Mouse (Mus musculus) ovary, postnatal 36 days (tissue): ENCODE data around the gene Sord.
"Not testable (repeated sequence)": the region's sequence is repeated elsewhere in the genome, so short reads cannot be mapped to it uniquely, and the experiment has no call there.

Experiments used
- DNase-seq: peaks from one replicate; pipeline ENCODE4 v3.0.0; 2022; ENCODE audit warnings: low spot score, mixed read lengths

Gene Sord

DNA sequence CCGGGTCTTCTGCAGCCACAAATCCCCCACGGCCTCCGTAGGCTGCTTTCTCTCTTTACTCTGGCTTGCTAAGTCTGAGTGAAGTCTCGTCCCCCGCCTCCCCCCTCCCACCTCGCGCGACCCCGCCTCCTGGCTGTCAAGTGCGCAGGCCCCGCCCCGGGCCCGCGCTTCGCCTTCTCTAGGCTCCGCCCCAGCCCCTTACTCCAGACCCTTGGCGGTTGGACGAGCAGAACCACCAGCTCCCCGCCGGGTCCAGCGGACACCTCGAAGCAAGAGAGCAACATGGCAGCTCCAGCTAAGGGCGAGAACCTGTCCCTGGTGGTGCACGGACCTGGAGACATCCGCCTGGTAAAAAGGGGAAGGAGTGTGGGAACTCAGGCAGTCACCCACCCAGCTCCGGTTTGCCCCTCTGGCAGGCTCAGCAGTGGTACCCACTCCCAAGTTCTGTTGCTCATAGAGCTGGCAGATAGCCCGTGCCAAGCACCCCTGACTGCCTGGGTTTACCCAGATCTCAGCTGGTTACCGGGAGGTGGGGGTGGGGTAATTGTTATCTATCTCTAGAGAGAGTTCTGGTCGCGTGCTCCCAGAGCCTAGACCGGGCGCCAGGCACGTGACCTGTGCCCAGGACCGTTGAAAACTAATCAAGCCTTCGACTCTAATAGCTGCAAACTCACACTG is at the start of gene Sord:
Gene Sord (plus strand): TSS at position 139 of the 678 bp plus-strand sequence.
- peak; percentile 76 for DNase-seq

DNA sequence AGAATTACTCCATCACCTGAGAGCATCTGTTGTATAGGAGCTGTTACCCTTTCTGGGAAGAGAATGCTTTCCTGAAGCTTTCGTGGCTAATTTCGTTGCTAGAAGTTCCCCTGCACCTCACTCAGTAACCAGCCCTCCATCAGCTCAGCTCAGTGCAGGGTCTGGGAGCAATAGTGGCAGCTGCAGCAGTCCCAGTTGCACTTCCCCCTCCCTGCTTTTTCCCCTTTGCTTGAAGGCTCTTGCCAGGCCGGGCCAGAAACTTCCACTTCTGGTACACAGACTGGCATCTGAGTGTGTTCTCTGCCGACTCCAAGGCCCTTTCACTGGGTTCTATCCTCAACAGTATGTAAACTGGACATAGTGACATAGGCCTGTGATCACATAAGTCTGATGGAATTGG is 49.5 kb upstream of the Sord start:
- no peak for DNase-seq

DNA sequence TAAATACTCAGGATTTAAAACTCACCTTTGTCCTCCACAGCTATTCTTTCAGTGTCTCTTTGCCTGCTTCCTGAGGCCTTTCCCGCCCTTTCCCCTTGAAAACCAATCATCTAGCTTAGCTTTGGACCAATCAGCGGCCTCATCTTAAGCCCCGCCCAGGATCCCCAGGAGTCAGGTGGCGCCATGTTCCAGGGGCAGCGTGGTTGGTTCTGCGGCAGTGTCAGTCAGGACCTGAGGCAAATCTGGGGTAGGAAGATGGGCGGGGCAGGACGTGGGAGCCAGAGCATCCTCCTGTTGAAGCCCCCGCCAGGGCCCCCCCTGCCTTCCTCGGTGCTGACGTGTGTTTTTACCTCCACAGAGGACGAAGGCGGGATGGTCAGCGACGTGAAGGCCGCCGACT is 48.4 kb upstream of the Sord start, which contains the start of the genes Patl2 and Terb2:
Gene Patl2 (minus strand): TSS at position 84 of the 400 bp plus-strand sequence.
Gene Terb2 (plus strand): TSS at position 167 of the 400 bp plus-strand sequence.
- DNase-seq: no peak

DNA sequence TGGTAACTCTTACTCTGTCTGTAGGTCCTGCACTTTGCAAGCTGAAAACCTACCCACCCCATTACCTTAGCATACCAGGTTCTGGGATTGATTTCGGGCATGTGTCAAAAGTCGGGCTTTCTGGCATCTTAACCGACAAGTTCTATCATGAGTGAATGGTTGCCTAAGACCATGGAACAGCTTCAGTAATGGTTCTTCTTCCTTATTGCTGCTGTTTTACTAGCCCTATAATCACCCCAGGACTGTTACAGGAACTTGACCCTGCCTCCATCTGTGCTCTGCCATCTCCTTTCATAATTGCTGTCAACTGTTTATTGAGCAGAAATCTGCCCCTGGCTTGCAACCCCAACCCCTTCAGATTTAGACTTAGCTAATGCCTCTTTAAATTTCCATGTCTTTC is 47.8 kb upstream of the Sord start:
- DNase-seq: no peak

DNA sequence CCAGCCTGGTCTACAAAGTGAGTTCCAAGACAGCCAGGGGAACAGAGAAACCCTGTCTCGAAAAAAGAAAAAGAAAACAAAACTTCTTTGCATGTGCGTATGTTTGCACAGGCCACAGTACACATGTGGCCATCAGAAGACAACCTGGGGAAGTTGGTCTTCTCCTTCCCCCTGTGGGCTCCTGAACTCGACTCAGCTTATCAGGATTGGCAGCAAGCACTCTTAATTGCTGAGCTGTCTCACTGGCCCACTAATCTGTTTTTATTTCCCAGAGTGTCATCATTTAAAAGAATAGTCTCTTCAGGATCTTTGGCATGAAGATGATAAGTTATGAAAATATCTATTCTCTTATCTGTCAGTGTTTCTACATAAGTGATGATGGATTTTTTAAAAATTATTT is 42.7 kb upstream of the Sord start:
- no peak for DNase-seq

DNA sequence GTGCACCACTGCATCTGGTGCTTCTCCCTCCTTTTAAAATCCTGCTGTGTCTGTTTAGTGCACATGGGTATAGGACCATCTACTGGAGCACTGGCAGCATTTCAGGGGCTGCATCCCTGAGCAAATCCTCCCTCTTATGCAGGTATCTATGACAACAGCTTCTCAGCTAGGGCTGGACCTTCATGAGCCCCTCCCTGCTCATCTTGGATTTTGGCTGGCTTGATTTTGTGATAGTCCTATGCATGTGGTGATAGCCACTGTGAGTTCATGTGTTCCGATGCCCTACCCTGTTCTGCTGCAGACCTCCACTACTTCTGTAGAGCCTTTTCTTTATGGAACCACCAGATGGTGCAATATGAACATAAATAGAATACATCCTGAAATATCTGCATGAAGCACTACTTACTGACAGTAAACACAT is 40.0 kb upstream of the Sord start:
- no peak for DNase-seq

DNA sequence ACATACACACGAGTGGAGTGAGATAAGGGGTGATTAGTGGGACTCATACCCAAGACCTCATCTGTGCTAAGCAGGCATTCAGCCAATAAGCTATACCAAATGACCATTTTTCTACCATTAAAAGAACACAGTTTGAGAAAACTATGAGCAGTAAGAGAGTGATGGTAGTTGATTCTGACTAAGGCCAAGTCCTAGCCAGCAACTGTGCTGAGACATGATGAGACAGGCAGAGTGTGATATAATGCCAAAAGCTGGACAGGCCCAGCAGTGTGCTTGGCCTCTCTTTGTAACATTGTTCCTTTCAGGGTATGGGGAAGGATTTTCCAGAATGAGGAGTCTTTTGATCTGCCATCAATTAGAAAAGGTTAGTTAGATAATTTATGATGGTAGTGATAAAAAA is 33.0 kb upstream of the Sord start:
- no peak for DNase-seq

DNA sequence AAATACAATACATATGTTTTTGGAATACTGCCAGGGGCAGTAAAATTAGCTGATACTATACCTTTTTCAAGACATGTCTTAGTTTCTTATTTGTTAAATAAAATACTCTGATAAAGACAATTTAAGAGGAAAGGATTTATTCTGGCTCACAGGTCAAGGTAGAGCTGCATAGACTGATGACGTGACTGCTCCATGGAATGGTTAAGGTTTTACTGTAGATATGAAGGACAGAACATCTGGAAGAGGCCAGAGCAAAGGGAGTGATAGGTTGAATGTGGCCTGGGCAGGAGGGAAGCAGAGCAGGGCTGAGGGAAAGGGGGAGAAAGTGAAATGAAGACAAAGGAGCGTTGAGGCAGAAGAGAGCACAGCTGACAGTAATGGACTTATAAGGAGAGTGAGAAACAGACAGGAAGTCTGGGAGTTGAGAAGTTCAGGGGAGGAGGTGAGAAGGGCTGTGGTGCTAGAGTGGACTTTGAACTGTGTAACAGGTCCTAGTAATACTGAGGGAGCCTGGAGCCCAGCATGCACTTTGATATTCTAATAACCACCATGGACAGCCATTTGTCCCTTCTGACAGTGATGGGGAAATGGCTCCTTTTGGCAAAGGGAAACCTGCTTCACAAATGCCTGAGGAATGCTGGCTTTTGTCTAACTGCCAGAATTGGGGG is 28.0 kb upstream of the Sord start:
- DNase-seq: no peak

DNA sequence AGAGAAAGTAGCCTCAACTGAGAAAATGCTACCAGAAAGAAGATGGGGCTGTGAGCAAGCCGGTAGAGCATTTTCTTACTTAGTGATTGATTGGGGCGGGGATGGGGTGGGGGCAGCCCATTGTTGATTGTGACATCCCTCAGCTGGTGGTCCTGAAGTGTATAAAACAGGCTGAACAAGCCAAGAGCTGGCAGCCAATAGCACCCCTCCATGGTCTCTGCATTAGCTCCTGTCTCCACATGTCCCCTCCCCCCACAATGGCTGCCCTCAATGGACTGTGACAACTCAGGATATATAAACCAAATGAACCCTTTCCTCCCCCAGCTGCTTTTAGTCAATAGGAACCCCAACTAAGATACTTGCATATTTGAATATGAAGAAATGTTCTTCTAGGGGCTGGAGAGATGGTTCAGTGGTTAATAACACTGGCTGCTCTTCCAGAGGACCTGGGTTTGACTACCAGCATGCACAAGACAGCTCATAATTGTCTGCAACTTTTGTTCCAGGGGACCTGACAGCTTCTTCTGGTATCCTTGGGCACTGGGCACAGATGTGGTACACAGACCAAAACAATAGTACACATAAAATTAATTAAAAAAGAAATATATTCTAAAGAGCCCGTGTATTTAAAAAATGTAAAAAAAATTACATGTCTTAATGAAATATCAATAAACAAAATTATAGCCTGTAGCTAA is 23.9 kb upstream of the Sord start:
- DNase-seq: no peak

DNA sequence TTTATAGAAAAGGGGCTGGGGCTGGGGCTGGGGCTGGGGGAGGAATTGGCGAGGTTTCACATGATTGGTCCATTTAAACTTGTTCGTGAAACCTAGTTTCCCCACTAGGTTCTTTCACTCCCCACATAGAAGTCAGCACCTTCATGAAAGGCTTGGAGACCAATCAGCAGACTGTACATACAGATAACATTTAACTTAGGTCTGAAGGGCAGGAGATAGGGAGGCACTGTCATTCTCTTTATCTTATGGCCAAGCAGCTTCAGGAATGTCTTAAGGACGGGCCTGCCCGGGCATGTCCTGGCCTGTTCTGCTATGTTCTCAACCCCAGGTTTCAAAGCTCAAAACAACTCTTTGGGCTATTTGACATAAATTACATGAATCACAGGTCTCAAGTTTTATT is 17.5 kb upstream of the Sord start:
- DNase-seq: not testable (repeated sequence)

DNA sequence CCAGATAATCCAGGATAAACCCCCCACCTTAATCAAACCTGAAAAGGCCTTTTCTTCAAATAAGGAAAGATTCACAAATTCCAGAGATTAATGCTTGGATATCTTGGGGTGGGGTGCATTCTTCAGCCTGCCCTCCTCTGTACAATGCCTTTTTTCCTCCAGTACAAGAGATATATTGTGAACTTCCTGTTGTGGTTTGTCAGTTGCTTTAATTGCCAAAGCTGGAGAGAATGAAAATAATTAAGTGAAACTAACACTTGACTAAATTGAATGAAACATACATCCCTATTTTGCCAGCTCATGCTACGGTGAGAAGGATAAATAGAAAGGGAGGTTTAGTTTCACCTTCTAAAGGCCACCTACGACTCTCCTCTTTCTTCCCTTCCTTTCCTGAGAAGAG is 16.3 kb upstream of the Sord start:
- no peak for DNase-seq

DNA sequence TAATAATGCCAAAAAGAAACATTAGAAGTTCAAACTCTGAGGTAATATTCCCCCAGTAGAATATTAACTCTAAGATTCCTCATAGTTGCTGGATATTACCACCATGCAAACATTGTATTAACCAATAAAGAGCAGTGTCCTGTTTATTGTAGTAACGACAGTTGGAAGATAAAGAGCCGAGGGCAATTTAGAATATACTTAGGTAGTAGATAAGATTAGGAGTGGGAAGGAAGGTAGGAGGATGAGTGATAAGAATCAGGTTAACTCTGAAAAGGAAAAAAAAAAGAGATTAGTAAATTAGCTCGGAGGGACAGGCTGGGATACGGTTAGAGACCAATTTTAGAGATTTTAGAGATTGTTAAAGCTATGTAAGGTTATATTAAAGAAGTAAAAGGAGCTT is 13.2 kb upstream of the Sord start:
- DNase-seq: no peak

DNA sequence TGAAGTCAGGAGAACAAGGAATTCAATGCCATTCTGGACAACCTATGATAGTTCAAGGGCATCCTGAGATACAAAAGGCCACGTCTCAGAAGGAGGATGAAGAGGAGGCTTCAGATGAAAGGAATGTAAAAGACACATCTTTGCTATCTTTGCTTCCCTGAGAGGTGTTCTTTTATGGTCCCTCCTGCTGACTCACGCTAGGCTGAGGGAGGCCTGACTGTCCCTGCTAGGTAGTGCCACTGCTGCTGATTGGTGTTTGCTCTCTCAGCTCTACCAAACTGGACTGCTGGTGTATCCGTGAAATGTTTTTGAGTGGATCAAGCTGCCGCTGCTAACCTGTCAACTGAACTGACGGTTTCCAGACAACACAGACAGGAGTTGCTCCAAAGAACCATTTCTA is 12.8 kb upstream of the Sord start:
- no peak for DNase-seq

DNA sequence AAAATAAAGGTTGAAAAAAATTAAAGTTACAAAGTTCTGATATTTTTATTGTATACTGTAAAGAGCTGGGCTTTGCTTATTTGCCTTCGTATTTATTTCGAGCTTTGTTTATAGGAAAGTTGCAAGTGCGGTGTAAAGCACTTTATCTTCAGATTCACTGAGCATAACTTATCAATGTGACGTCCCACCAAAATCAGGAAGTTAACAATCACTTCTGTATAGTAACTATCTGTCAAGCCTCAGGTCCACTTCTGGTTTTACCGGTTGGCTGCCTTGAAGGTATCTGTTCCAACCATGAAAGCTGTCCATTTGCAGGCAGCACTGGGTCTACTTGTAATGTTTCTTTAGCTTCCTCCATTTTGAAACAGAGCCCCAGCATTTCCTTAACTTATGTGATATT is 12.3 kb upstream of the Sord start:
- DNase-seq: no peak

DNA sequence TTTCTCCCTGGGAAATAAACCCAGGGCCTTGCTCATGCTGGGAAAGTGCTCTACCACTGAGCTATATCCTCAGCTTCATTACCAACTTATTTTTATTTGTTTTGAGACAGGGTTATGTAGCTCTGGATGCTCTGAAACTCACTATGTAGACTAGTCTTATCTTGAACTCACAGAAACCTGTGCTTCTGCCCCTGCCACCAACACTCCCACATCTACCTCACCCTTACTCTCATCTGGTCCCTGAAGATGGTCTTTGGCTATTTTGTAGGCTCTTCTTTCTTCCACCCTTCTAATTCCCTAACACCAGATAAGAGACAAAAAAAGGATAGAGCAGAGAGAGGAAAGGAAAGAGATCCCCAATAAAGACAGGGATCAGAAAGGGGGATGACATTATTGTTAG is 10.9 kb upstream of the Sord start:
- DNase-seq: no peak

DNA sequence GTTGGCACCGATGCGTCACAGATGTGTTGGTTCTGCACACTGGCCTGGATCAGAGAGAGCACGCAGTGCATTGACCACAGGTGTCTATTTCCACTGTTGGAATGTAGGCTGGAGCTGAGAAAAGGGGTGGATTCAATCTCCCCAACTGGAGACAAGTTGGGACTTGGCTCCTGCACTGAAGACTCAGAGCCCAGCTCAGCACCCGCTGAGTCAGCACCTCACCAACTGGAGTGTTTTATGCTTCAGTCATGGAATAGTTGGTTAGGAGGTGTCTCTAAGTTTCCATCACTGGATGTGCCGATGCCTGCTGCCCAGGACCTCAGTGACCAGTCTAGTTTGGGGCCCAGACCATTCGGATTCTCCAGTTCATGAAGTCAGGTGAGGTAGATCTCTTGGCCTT is 4.2 kb upstream of the Sord start:
- DNase-seq: no peak

DNA sequence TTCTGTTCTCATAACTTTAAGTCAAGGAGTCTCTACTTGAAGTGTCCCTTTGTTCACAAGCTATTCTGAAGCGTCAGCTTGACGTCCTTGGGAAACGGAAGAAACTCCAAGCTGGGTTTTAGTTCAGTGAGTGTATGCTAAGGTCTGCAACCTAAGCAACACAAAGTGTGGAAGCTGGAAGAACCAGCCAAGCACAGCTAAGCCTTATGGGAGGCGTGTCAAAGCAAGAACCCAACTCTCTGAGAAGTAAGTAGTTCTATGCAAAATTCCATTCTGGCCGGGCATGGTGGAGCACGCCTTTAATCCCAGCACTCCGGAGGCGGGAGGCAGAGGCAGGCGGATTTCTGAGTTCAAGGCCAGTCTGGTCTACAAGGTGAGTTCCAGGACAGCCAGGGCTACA is 2.9 kb upstream of the Sord start:
- no peak for DNase-seq

DNA sequence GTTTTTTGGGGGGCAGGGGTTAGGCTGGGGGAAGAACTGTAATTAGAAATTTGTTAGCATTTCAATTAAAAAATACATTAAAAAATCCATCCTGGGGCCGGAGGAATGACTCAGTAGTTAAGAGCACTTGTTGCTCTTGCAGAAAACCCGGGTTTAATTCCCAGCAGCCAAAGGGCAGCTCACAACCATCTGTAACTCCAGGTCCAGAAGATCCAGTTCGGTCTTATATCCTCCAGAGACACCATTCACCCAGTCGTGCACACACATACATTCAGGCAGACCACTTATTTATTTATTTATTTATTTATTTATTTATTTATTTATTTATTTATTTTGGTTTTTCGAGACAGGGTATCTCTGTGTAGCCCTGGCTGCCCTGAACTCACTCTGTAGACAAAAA is 1.2 kb upstream of the Sord start:
- no peak for DNase-seq

DNA sequence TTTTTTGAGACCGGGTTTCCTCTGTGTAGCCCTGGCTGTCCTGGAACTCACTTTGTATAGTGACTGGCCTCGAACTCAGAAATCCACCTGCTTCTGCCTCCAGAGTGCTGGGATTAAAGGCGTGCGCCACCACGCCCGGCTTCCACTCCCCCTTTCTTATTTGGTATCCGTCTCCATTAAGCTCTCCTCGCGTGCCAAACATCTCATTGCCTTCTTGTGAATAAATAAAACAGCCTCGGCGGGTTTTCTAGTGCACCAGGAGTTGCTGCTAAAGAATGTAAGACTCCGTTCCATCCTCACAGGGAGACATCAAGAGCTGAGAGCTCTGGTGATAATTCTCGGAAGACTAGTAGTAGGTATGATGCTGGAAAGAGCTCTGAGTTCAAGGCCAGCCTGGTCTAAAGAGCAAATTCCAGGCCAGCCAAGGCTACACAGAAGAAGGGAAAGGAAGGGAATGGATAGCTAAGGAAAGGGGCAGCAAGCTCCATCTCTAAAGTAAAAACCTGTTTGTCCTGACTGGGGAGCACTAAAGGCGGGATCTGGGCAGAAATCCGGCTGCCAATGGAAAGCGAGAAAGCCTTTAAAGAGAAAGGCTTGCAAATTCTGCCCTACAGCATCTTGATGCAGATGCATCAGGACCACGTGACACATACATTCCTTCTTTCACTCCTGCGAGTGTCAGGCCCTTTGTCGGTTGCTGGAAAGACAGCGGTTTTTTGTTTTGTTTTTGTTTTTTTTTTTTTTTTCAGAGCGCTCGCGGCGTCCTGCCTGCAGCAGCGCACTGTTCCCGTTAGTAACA is 591 bp upstream of the Sord start:
- peak; percentile 7 for DNase-seq

DNA sequence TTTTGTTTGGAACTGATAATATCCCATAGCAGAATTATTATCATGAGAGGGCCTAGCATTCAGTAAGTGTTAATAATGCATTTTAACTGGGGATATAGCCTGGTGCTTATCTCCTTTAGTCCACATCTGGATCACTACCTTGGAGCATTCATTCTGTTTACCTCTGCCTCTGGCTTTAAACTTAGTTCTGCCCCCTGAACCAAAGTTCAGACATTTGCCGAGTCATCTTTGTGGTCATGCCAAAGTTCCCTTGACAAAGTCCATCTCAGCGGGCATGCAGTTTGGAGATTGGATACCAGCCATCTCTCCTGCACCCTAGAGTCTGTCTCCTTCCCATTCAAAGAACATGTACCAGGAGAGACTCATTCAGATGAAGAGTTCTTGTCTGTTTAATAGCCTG is 876 bp downstream of the Sord start:
- no peak for DNase-seq

DNA sequence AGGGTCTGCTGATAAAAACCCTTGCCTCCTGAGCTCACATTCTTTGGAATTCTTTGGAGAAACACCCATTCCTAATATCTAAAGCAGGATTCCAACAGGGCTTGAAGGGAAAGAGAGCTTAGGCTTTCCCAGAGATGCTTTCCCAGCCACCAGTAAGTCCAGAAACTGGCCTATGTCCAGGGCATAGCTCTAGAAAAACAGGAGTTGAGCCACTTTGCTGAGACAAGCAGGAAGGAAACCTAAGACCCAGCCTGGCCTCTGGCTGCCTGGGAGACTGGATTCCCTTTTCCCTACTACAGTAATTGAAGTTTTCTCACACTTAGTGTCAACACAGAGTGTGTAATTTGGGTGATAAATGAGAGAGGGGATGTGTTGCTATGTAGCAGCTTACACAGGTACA is 1.8 kb downstream of the Sord start:
- DNase-seq: no peak

DNA sequence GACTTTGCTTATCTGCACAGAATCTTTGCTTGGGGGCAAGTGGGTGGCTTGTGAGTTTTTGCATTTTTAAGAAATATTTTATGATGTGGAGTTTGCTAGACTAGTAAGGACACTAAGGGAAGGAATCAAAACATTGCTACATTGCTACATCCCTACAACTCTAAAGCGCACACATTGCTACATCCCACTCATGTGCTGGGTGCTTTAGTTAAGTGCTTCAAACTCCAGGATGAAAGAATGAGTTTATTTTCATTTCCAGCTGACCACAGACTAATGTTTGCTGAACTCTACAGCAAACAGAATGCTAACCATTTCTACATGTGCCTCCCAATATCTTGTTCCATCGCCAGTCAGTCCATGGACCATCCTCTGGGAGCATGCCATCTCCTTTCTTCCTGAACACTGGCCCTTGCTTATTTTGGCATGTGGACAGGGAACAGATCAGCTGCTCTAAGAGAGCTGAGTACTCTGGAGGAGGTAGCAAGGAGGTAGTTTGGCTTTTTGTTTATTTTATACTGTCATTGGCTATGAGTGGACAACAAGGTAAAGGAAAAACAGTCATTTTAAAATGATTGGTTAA is 3.4 kb downstream of the Sord start:
- no peak for DNase-seq
